Mouse (Mus musculus) heart, adult 11 months (tissue): Measurements from ENCODE around the gene Snrnp25.
A peak's percentile ranks its signal among the peaks of the same experiment; 100 is the strongest.

Experiments
- DNase-seq: peaks from one replicate; pipeline ENCODE4 v3.0.0; 2022

The Snrnp25 gene

DNA sequence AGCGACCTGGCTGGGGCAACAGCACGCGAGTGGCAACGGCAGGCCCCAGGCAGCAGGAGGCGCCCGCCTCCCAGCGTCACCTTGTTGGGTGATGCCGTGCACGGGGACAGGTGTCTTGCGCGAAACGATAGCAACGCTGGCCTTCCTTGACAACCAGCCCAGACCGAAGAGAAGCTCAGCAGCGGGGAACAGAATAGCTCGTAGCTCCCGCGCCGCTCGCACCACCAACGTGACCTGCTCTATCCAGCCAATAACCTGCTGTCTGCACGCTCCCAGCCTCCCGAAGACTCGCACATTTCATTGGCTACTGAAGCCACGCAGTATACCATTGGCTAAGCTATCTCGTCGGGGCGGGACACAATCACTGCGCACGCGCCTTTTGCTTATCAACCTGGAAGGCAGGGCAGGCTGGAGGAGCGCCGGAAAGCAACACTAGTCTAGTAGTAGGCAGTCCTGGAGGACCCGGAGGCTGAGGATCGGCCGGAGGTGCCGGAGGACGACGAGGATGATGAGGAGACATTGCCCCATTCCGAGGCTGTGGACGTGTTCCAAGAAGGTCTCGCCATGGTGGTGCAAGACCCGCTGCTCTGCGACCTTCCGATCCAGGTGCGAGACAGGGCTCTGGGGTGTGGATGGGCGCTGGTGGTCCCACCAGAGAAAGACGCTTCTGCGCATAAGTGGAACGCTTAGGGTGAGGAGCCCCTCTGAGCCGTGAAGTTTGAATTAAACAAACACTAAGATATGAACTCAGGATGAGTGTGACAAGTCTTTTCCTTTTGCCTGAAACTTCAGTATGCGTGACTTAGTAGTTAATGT is at the start of gene Snrnp25:
TSS of gene Snrnp25 (plus strand) at position 358 of the 816 bp plus-strand sequence.
- peak; percentile 100 for DNase-seq

GRCm38 (mm10) chr11:32156854-32157630 is 48.2 kb upstream of the Snrnp25 start:
- peak; percentile 30 for DNase-seq

DNA sequence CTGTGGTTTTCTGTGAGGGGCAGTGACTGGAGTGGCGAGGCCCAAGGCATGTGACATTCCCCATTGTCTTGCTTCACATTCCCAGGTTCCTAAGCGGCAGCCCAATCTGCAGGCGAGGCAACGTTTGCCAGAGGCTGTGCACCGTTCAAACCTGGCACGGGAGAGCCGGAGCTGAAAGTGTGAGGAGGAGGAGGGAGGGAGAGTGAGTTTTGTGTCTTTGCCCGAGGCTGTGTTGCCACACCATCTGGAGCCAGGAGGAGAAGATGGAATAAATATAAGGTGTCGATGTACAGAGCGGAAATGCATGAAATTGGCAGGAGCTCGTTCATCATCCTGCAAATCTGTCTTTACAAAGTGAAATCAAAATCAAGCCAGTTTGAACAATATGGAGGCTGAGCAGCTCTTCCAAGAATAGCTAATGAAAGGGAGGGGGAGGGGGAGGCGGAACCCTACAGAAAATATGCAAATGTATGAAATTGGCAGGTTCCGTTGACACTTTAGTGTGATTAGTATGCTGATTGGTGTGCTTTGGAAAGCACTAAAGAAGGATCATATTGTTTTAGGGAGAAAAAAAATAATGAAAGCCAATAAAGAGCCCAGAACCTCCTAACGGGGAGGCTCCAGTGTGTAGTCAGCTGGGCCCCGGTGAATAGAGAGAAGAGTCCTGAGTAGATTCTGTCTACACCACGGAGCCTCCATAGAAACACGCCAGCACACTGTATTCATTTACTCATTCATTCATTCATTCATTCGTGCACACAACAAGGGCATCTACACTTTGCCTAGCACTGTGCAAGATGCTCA is 47.2 kb upstream of the Snrnp25 start:
- DNase-seq = peak; percentile 19

DNA sequence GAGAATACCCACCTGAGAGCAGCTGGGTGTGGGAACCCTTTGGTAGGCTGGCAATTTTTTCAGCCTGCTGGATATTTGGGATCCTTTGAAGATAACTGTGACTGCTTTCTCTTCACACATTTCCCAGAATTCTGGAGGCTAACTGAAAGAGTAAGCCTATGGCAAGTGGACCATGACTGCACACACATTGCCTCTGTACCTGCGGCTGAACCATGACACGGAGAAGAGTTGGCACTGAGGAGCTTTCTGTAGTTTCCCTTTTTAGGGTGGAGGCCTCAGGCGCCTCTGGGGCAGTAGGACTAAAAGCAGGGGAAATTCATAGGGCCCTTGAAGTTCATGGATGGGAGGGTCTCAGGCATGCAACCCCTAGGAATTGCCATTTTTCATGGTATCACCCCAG is 46.0 kb upstream of the Snrnp25 start:
- DNase-seq = peak; percentile 72

DNA sequence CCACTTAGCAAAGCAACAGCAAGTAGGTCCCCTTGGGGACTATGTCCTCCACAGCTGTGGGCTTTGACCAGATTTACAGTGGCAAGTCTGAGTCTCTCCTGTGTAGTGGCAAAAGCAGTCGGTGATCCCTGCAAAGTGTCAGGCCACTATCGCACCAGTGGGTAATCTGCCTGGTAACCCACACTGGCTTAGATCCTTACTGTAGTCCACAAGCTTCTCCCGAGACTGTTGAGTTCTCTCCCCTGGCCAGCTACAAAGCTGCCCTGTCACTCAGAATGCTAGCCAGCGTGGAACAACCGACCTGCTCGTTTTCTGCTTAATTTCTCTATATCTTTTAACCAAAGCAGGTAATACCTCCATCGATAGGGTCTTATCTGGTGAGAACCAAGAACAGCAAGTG is 44.9 kb upstream of the Snrnp25 start:
- DNase-seq = peak; percentile 69

DNA sequence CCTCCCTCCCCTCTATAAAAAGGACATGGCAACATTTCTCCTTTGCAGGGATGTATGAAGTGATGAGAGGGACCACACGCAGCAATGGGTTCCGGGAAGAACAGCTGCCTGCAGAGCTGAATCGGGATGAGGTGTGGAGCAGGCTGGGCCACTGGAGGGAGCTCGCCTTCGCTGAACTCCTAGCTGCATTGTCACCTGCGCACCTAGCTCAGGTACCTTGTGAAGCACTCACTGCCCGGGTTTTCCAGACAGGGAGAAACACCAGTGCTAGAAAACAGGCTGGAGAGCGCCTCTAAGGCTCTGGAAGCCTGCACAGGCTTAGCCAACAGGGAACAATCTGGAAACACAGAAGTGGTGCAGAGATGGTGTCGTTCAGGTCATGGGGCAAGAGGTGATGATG is 43.7 kb upstream of the Snrnp25 start:
- DNase-seq = peak; percentile 74

GRCm38 (mm10) chr11:32161922-32162804 is 43.1 kb upstream of the Snrnp25 start:
- peak; percentile 84 for DNase-seq

DNA sequence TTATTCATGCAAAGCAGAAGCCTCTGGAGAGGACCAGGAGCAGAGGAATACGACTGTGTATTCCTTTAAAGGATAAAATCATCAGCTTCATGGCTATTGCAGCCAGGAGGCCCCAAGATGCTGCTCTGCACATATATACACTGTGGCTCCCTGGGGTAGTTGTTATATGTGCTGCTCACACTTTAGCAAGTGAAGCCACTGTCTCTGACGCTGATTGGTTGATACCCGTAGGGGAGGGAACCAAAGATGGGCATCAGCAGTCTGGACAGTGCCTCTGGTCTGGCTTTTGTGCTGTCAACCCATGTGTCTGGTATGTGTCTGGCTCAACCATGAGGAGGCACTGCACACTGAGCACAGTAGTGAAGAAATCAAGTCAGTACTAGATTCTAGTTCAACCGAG is 38.5 kb upstream of the Snrnp25 start:
- peak; percentile 31 for DNase-seq

DNA sequence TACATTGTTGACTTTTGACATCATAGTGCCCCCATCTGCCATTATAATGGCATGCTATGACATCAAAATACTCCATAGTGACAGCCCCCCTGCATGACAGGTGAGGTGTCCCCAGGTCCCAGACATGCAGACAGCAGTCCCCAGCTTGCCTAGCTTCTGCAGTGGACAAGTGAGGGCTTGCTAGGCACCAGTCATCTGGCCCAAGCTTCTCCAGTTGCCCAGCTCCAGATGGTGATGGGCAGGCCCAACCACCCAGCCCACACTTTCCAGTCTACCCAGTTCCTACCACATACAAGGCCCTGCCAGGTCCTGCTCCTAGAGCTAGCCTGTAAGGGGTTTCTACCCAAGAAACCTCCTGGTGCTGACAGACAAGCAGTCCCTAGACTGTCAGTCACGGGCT is 26.7 kb upstream of the Snrnp25 start:
- DNase-seq = peak; percentile 58

GRCm38 (mm10) chr11:32181246-32181645 is 24.0 kb upstream of the Snrnp25 start:
- DNase-seq = peak; percentile 77

DNA sequence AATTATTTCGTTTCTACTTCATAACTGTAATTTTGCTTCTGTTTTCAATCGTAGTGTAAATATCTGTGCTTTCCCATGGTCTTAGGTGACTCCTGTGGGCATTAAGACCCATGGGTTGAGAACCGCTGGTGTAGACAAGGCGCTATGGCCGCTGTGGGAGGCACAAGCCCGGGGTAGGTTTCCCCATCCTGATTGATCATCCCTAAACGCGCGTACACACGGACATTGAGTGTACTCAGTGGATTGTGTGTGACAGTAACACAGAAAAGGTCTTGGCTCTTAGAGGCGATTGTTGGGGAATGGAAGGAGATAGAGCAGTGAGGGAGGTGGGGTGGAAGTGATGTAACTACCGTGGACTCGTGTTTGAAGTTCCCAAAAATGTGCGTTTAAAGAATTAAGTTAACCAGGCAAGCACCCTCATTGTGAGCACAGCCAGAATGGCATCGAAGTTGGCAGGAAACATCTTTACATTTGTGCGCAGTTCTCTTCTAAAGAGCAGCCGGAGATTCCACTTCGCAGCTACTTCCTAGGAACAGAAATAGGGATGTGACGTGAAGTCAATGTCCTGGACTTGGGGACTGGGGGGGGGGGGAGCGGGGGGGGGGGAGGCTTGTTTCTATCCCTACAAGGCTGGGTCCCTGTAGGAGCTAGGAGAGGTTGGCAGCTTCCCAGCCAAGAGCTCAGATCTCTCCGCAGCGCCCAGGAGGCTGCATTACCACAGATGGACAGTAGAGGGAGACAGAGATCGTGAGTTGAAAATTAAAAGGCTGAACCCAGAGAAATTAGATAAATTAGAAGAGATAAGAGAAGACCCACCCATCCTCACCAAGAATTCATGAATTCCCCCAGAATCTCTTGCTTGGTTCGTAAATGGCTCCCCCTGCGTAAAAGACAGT is 23.0 kb upstream of the Snrnp25 start:
- DNase-seq = peak; percentile 93

DNA sequence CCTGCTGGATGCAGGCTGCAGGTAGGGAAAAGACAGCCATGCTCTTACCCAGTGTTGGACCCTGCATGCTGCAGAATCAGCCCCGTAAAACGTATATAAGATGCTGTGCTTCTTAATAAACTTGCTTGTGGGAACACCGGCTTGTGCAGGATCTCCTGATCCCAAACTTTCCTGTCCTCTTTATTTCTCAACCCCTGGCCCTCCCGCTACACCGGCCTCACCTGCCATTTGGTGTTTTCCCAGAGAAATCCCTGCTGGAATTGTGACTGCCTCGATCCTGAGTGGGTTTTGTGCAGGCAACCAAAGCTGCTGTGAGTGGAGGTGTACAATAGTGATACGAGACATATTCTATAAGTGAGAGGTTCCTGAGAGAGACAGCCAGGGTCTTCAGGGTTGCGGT is 20.7 kb upstream of the Snrnp25 start:
- no peak for DNase-seq

DNA sequence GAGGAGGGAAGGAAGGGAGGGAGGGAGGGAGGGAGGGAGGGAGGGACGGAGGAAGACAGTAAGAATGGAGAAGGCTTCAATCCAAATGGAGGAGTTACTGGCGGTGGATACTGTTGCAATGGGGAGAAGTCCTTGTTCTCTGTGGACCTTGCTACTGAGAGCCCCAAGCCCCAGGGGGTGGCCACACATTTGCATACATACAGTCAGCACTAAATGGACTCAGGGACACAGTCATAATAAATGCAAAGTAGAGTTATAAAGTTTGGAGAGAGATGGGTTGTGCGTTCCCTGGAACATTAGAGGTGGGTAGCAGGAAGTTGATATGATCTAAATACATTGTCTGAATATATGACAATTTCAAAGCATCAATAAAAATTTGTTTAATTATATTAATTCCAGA is 19.2 kb upstream of the Snrnp25 start:
- DNase-seq = peak; percentile 31

DNA sequence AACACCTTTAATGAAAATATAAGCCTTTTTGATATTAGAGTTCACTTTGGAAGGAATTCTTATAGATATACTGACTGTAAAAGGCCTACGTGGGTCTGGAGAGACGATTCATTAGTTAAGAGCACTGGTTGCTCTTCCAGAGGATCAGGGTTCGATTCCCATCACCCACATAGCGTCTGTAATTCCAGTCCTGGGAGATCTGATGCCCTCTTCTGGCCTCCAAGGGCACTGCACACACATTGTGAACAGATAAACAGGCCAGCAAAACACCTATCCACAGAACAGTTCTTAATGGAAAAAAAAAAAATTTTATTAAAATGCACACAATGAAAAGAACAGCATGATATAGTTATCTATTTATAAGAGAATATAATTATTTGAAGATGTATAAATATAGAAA is 18.0 kb upstream of the Snrnp25 start:
- peak; percentile 53 for DNase-seq

GRCm38 (mm10) chr11:32188881-32189280 is 16.3 kb upstream of the Snrnp25 start:
- DNase-seq = no peak

- peak; percentile 85 for DNase-seq
Observed at GRCm38 (mm10) chr11:32189434-32189833, 15.8 kb upstream of the Snrnp25 start.

- peak; percentile 87 for DNase-seq
Observed at GRCm38 (mm10) chr11:32190119-32190518, 15.1 kb upstream of the Snrnp25 start.

- peak; percentile 88 for DNase-seq
Observed at GRCm38 (mm10) chr11:32190603-32191110, 14.6 kb upstream of the Snrnp25 start.

GRCm38 (mm10) chr11:32193156-32193555 is 12.1 kb upstream of the Snrnp25 start:
- DNase-seq = peak; percentile 55

DNA sequence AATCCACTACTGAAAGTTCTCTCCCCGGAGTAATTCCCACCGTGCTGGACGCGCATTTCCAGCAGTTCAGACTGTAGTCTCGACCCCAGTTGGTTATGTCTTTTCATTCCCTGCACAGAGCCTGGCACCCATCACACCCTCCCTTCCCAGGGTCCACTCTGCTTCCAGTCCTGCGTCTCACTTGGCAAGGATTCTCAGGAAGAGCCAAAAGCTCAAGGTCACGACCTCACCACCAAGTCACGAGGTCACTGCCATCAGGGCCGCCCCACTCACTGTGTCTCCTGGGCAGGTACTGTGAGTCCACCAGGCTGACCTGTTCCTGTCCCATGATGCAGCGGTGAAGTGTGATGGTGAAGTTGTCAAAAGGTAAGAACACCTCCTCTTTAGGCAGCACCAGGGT is 11.1 kb upstream of the Snrnp25 start:
- DNase-seq = peak; percentile 49

DNA sequence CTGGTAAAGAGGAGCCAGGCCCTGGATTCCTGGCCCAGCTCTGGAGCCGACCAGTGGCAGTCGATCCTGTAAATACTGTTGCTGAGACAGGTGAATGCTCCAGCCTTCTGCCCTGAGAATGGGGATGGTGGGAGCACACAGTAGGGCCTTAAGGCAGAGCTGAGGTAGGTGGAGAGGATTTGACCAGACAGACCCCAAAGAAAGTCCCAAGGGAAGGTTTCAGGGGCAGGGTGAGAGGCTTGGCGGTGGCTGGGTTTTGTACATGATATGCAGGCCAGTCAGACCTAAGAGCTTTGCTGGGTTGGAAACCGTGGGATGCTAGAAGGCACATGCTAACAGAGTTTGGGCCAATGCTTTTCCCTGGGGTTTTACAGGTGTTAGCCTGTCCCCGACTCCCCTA is 10.6 kb upstream of the Snrnp25 start:
- DNase-seq = no peak
